Mouse (Mus musculus): Measurements from ENCODE around the gene Treml2. TPM values are rescaled to one million over a fixed set of nuclear protein-coding genes. Genes with fewer than 3 reads are reported as not detected.

Treml2 gene
- polyA plus RNA-seq, 1 experiment from 2014 or later = 0.15 TPM

DNA sequence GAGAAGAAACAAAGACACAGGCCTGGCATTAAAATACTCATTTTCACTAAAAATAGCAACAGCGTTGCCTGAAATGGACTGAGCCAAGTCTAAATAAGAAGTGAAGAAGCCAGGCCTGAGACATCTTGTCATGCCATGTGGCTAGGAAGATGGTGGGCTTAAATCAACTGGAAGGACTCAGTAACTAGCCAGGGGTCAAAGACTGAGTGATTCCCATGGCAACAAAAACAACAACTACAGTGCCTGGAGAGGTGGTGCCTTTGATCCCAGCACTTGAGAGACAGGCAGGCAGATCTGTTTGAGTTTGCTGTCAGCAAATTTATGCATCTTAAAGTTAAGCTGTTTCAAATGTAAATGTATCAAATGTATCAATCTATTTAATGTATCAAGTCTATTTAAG is 41.0 kb downstream of the Treml2 start:
- no peak for DNase-seq (ENCODE audit: low spot score)
- no peak overlapping the region for H3K4me3 ChIP-seq (ENCODE audit: low read depth, low read length)
- WGBS = 85% methylated on average over 1 of the region's 1 CpGs
- no peaks in the 10 kb centered on the region for H3K36me3 ChIP-seq (replicated peaks; ENCODE audit: control insufficient read depth, insufficient read depth, low read depth, low read length)
- H3K27me3 ChIP-seq (ENCODE audit: control insufficient read depth, insufficient read depth, low read length) = no peaks in the 10 kb centered on the region
- no peaks in the 10 kb centered on the region for H3K9me3 ChIP-seq (replicated peaks; ENCODE audit: control insufficient read depth, low read length)
- H3K4me2 ChIP-seq (ENCODE audit: low read depth, low read length) = no peak overlapping the region
- H3K27ac ChIP-seq (replicated peaks; ENCODE audit: low read depth, low read length) = no peak overlapping the region
- no peaks in the 10 kb centered on the region for H3K4me1 ChIP-seq (ENCODE audit: control insufficient read depth, insufficient read depth, low read length)
- H3K9ac ChIP-seq (replicated peaks; ENCODE audit: low read length) = no peak overlapping the region
- no peak for ATAC-seq (replicated peaks; ENCODE audit: insufficient number of reproducible peaks, low FRiP score, low TSS enrichment, low read depth)

DNA sequence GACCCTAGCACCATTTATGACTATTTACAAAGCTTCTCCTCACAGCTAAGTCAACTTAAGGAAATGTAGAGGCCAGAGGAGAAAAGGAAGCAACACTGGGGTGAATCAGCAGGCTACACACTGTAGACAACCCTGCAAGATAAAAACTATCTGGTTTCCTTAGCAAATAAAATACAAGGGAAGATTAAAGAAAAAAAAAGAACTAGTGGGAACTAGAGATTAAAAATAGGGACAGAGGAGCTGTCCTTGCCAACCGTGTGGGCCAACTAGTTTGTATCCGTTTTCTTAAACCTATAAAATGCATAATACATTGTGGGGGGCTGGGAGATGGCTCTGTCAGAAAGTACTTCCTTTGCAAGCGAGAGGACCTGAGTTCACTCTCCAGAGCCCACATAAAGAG is 42.6 kb downstream of the Treml2 start:
- 77% methylated on average over 3 of the region's 3 CpGs for WGBS
- Histone ChIP-seq H3K4me2 (ENCODE audit: low read depth, low read length) (no peak overlapping the region), H3K36me3 (replicated peaks; ENCODE audit: control insufficient read depth, insufficient read depth, low read depth, low read length) (no peaks in the 10 kb centered on the region), H3K27ac (replicated peaks; ENCODE audit: low read depth, low read length) (no peak overlapping the region), H3K4me3 (ENCODE audit: low read depth, low read length) (no peak overlapping the region), H3K27me3 (ENCODE audit: control insufficient read depth, insufficient read depth, low read length) (no peaks in the 10 kb centered on the region), H3K4me1 (ENCODE audit: control insufficient read depth, insufficient read depth, low read length) (no peaks in the 10 kb centered on the region), H3K9me3 (replicated peaks; ENCODE audit: control insufficient read depth, low read length) (no peaks in the 10 kb centered on the region), H3K9ac (replicated peaks; ENCODE audit: low read length) (no peak overlapping the region)
- ATAC-seq (replicated peaks; ENCODE audit: insufficient number of reproducible peaks, low FRiP score, low TSS enrichment, low read depth) (no peak), DNase-seq (ENCODE audit: low spot score) (no peak)

DNA sequence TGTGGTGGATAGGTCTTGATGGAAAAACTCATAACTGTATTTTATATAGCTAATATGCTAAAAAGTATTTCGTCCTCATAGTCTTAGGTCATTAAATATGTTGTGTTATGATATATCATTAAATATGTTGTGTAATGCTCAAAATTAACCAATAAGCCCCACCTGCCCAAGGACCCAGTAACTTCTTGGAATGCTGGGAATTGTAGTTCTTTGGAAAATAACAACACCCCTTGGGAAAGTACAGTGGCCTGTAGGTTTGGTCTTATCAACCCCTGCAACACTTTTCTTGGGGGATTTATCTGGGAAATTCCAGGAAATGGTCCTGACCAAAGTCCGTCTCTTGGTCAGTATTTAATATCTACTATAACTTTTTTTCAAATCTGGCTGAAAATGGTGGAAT is 43.8 kb downstream of the Treml2 start:
- DNase-seq (ENCODE audit: low spot score) = no peak
- no peaks in the 10 kb centered on the region for H3K27me3 ChIP-seq (ENCODE audit: control insufficient read depth, insufficient read depth, low read length)
- no peaks in the 10 kb centered on the region for H3K36me3 ChIP-seq (replicated peaks; ENCODE audit: control insufficient read depth, insufficient read depth, low read depth, low read length)
- no peak overlapping the region for H3K4me3 ChIP-seq (ENCODE audit: low read depth, low read length)
- H3K9me3 ChIP-seq (replicated peaks; ENCODE audit: control insufficient read depth, low read length) = no peaks in the 10 kb centered on the region
- WGBS = 85% methylated on average over 2 of the region's 2 CpGs
- H3K9ac ChIP-seq (replicated peaks; ENCODE audit: low read length) = no peak overlapping the region
- H3K4me2 ChIP-seq (ENCODE audit: low read depth, low read length) = no peak overlapping the region
- no peak overlapping the region for H3K27ac ChIP-seq (replicated peaks; ENCODE audit: low read depth, low read length)
- no peak for ATAC-seq (replicated peaks; ENCODE audit: insufficient number of reproducible peaks, low FRiP score, low TSS enrichment, low read depth)
- no peaks in the 10 kb centered on the region for H3K4me1 ChIP-seq (ENCODE audit: control insufficient read depth, insufficient read depth, low read length)

DNA sequence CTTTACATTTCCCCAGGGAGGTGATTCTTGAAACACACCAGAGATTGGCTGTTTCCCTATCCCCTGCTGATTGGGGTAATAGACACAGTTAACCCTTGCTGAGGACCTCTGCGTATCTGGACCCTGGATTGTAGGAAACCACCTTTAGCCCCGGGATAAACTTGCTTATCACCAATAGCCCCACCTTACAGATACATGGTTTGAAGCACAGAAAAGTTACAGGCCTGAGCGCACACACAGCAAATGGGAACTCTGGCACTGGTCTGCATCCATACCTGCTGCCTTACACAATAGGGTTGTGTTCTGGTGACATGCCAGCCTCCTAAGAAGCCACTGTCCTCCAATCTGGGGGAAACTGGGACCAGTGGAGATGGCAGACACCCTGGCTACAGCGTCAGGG is 46.5 kb downstream of the Treml2 start:
- Histone ChIP-seq H3K4me3 (ENCODE audit: low read depth, low read length) (no peak overlapping the region), H3K9me3 (replicated peaks; ENCODE audit: control insufficient read depth, low read length) (no peaks in the 10 kb centered on the region), H3K4me2 (ENCODE audit: low read depth, low read length) (no peak overlapping the region), H3K9ac (replicated peaks; ENCODE audit: low read length) (no peak overlapping the region), H3K27me3 (ENCODE audit: control insufficient read depth, insufficient read depth, low read length) (no peaks in the 10 kb centered on the region), H3K36me3 (replicated peaks; ENCODE audit: control insufficient read depth, insufficient read depth, low read depth, low read length) (no peaks in the 10 kb centered on the region), H3K27ac (replicated peaks; ENCODE audit: low read depth, low read length) (no peak overlapping the region), H3K4me1 (ENCODE audit: control insufficient read depth, insufficient read depth, low read length) (no peaks in the 10 kb centered on the region)
- ATAC-seq (replicated peaks; ENCODE audit: insufficient number of reproducible peaks, low FRiP score, low TSS enrichment, low read depth) = no peak
- DNase-seq (ENCODE audit: low spot score) = no peak
- WGBS = 81% methylated on average over 4 of the region's 4 CpGs

DNA sequence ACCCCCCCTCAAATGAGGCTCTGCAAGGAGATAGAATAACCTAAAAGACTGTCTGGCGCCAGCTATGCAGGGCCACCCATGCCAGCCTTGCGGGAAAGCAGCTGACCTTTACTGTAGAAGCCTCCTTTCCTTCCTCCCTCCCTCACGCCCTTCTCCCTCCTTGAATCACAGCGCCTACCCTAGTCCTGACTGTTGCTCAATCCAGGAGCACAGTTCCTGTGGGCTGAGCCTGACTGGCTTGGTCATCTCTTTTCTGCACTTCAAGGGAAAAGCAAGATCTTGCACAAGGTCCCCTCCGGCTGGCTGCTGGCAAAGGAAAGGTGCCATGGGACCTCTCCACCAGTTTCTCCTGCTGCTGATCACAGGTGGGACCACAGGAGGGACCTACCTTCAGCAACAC is 46.9 kb downstream of the Treml2 start, which contains the start of gene Trem2:
Gene Trem2 (plus strand): TSS at position 171 of the 400 bp plus-strand sequence.
- no peak for DNase-seq (ENCODE audit: low spot score)
- Histone ChIP-seq H3K27me3 (ENCODE audit: control insufficient read depth, insufficient read depth, low read length) (no peaks in the 10 kb centered on the region), H3K4me3 (ENCODE audit: low read depth, low read length) (no peak within 1 kb of the TSS), H3K27ac (replicated peaks; ENCODE audit: low read depth, low read length) (no peak within 1 kb of the TSS), H3K36me3 (replicated peaks; ENCODE audit: control insufficient read depth, insufficient read depth, low read depth, low read length) (no peaks in the 10 kb centered on the region), H3K4me1 (ENCODE audit: control insufficient read depth, insufficient read depth, low read length) (no peaks in the 10 kb centered on the region), H3K9ac (replicated peaks; ENCODE audit: low read length) (no peak within 1 kb of the TSS), H3K9me3 (replicated peaks; ENCODE audit: control insufficient read depth, low read length) (no peaks in the 10 kb centered on the region), H3K4me2 (ENCODE audit: low read depth, low read length) (no peak within 1 kb of the TSS)
- ATAC-seq (replicated peaks; ENCODE audit: insufficient number of reproducible peaks, low FRiP score, low TSS enrichment, low read depth) = no peak
- 81% methylated on average over 5 of the region's 5 CpGs for WGBS

DNA sequence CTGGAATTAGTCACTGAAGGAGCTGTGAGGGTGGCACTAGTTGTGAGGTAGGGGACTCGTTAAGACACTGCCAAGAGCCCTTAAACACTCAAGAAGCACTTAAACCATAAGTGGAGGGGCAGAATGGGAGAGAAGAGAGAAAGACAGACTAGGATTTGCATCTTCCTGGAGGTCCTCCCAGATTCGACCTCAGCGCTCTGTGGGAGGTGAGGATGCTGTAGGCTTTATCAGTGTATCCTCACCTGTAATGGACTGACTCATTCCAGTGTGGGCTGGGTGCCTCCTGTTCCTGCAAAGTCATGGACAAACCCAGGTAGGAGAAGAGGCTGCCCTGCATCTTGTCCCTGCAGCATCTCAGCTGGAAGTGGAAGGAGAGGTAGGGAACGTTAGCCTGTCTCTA is 47.5 kb downstream of the Treml2 start:
- WGBS = 69% methylated on average over 4 of the region's 4 CpGs
- no peak overlapping the region for H3K27ac ChIP-seq (replicated peaks; ENCODE audit: low read depth, low read length)
- H3K4me2 ChIP-seq (ENCODE audit: low read depth, low read length) = no peak overlapping the region
- H3K4me1 ChIP-seq (ENCODE audit: control insufficient read depth, insufficient read depth, low read length) = no peaks in the 10 kb centered on the region
- no peaks in the 10 kb centered on the region for H3K36me3 ChIP-seq (replicated peaks; ENCODE audit: control insufficient read depth, insufficient read depth, low read depth, low read length)
- no peaks in the 10 kb centered on the region for H3K9me3 ChIP-seq (replicated peaks; ENCODE audit: control insufficient read depth, low read length)
- no peak overlapping the region for H3K4me3 ChIP-seq (ENCODE audit: low read depth, low read length)
- no peaks in the 10 kb centered on the region for H3K27me3 ChIP-seq (ENCODE audit: control insufficient read depth, insufficient read depth, low read length)
- no peak overlapping the region for H3K9ac ChIP-seq (replicated peaks; ENCODE audit: low read length)
- no peak for ATAC-seq (replicated peaks; ENCODE audit: insufficient number of reproducible peaks, low FRiP score, low TSS enrichment, low read depth)
- DNase-seq (ENCODE audit: low spot score) = no peak

DNA sequence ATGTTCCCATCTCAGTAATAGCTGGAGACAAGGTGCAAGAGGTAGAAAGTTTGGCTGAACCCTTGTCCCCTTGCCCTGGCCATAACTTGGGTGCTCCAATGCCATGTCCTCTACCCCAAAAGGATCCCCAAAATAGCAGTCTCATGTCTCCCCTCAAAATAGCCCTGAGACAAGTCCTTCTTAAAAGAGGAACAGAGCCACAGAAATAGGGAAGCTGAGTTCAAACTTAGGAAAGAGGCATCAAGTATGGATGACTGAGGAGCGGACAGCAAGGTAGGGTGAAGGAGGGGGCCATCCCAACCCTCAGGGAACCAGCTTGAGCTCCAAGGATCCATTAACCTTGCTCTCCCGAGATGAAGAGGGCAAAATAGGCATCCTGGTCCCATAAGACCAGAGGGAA is 48.0 kb downstream of the Treml2 start:
- WGBS = 82% methylated on average over 2 of the region's 2 CpGs
- H3K36me3 ChIP-seq (replicated peaks; ENCODE audit: control insufficient read depth, insufficient read depth, low read depth, low read length) = no peaks in the 10 kb centered on the region
- no peak for DNase-seq (ENCODE audit: low spot score)

DNA sequence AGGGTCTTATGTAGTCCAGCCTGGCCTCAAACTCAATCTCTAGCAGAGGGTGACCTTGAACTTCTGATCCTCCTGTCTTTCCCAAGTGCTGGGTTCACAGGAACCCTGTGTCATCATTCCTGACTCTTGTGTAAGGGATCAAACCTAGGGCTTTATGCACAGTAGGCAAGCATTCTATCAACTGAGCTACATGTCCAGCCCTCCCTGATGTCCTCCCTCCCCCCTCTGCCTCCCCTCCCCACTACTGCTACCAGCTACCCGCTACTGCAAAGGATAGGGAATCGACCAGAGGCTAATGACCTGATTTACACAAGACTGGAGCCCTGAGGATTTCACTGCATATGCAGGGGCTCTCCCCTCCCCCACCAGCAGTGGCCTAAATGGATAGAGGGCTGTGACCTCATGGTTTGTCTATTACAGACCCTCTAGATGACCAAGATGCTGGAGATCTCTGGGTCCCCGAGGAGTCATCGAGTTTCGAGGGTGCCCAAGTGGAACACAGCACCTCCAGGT is 51.4 kb downstream of the Treml2 start:
- WGBS = 67% methylated on average over 5 of the region's 5 CpGs
- no peaks in the 10 kb centered on the region for H3K4me1 ChIP-seq (ENCODE audit: control insufficient read depth, insufficient read depth, low read length)
- ATAC-seq (replicated peaks; ENCODE audit: insufficient number of reproducible peaks, low FRiP score, low TSS enrichment, low read depth) (no peak), DNase-seq (ENCODE audit: low spot score) (no peak)
- no peak overlapping the region for H3K27ac ChIP-seq (replicated peaks; ENCODE audit: low read depth, low read length)
- no peak overlapping the region for H3K9ac ChIP-seq (replicated peaks; ENCODE audit: low read length)
- H3K27me3 ChIP-seq (ENCODE audit: control insufficient read depth, insufficient read depth, low read length) = no peaks in the 10 kb centered on the region
- no peaks in the 10 kb centered on the region for H3K36me3 ChIP-seq (replicated peaks; ENCODE audit: control insufficient read depth, insufficient read depth, low read depth, low read length)
- H3K9me3 ChIP-seq (replicated peaks; ENCODE audit: control insufficient read depth, low read length) = no peaks in the 10 kb centered on the region
- H3K4me2 ChIP-seq (ENCODE audit: low read depth, low read length) = no peak overlapping the region
- no peak overlapping the region for H3K4me3 ChIP-seq (ENCODE audit: low read depth, low read length)

More for the DNA sequence above, 48.0 kb downstream of the Treml2 start:
- ATAC-seq (replicated peaks; ENCODE audit: insufficient number of reproducible peaks, low FRiP score, low TSS enrichment, low read depth) = no peak
- H3K4me3 ChIP-seq (ENCODE audit: low read depth, low read length) = no peak overlapping the region
- H3K27me3 ChIP-seq (ENCODE audit: control insufficient read depth, insufficient read depth, low read length) = no peaks in the 10 kb centered on the region
- no peaks in the 10 kb centered on the region for H3K9me3 ChIP-seq (replicated peaks; ENCODE audit: control insufficient read depth, low read length)
- no peak overlapping the region for H3K4me2 ChIP-seq (ENCODE audit: low read depth, low read length)
- H3K4me1 ChIP-seq (ENCODE audit: control insufficient read depth, insufficient read depth, low read length) = no peaks in the 10 kb centered on the region
- no peak overlapping the region for H3K27ac ChIP-seq (replicated peaks; ENCODE audit: low read depth, low read length)
- no peak overlapping the region for H3K9ac ChIP-seq (replicated peaks; ENCODE audit: low read length)
